Mouse (Mus musculus) midbrain, embryonic 12.5 days (tissue): ENCODE data around the gene Phf2. TPM values are rescaled to one million over a fixed set of nuclear protein-coding genes. Genes with fewer than 3 reads are reported as not detected.

Experiments used
- ATAC-seq: fragments of 200-750 bp; cut with Nextera tagmentation; 2 replicates; pipeline ENCODE4 v1.8.0; 2017; ENCODE audit warnings: low read depth, moderate TSS enrichment, moderate library complexity; ENCODE audit not compliant: low FRiP score
- H3K27ac ChIP-seq: fragments of 300-500 bp; sonication (generic); replicated peaks from 2 replicates; pipeline ENCODE4 v1.5.1; 2016; ENCODE audit warnings: mild to moderate bottlenecking
- H3K27me3 ChIP-seq: fragments of 300-500 bp; sonication (generic); 2 replicates; pipeline ENCODE4 v1.6.1; 2016; ENCODE audit warnings: mild to moderate bottlenecking
- H3K36me3 ChIP-seq: fragments of 300-500 bp; sonication (generic); 2 replicates; pipeline ENCODE4 v1.6.1; 2016
- H3K4me1 ChIP-seq: fragments of 300-500 bp; sonication (generic); 2 replicates; pipeline ENCODE4 v1.6.1; 2016
- H3K4me2 ChIP-seq: fragments of 300-500 bp; sonication (generic); replicated peaks from 2 replicates; pipeline ENCODE4 v1.6.1; 2016; ENCODE audit warnings: mild to moderate bottlenecking, moderate library complexity
- H3K4me3 ChIP-seq: fragments of 300-500 bp; sonication (generic); 2 replicates; pipeline ENCODE4 v1.5.1; 2016; ENCODE audit warnings: mild to moderate bottlenecking
- H3K9ac ChIP-seq: fragments of 300-500 bp; sonication (generic); replicated peaks from 2 replicates; pipeline ENCODE4 v1.6.1; 2016; ENCODE audit warnings: mild to moderate bottlenecking, moderate library complexity
- H3K9me3 ChIP-seq: fragments of 300-500 bp; sonication (generic); 2 replicates; pipeline ENCODE4 v1.6.1; 2016; ENCODE audit warnings: mild to moderate bottlenecking
- WGBS: fragments of 180-500 bp; shearing (Covaris S2); methylation state at CpG from one replicate; pipeline ENCODE4 v1.1.7; 2016; 5-methylcytosine and 5-hydroxymethylcytosine counted together
- polyA plus RNA-seq: library from polyadenylated mRNA; unstranded; fragments of >200 nt; fragmentation: Nextera tagmentation; extraction: Ambion mirVana; gene quantifications from 2 replicates; pipeline ENCODE4 v1.2.1, GENCODE M21; 2016

Gene Phf2
- polyA plus RNA-seq, 1 experiment from 2014 or later, result 11.3 TPM

DNA sequence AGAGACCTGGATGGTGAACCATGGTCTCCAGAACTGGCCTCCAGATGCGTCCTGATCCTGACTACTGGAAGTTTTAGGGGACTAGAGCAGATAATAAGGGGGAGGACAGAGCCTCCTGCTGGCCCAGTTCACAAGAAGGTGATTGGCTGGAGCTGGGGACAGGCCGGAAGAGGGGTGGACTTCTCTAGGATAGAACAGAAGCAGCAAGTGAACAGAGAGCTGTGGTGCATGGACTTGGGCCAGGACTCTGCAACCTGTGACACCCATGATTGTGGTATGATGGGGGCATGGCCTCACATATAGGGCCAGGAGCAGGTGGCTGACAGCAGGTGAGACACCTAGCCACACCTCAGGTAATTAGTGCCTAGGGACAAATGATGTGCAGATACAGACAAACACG is 17.0 kb downstream of the Phf2 start:
- Histone ChIP-seq H3K36me3 (no peaks in the 10 kb centered on the region), H3K4me2 (no peak overlapping the region), H3K9ac (no peak overlapping the region), H3K4me1 (peaks cover 77% of the 10 kb centered on the region), H3K27me3 (no peaks in the 10 kb centered on the region), H3K4me3 (no peak overlapping the region), H3K27ac (peak overlapping the region; percentile 65), H3K9me3 (no peaks in the 10 kb centered on the region)
- ATAC-seq, result no peak
- WGBS, result 52% methylated on average over 3 of the region's 3 CpGs

DNA sequence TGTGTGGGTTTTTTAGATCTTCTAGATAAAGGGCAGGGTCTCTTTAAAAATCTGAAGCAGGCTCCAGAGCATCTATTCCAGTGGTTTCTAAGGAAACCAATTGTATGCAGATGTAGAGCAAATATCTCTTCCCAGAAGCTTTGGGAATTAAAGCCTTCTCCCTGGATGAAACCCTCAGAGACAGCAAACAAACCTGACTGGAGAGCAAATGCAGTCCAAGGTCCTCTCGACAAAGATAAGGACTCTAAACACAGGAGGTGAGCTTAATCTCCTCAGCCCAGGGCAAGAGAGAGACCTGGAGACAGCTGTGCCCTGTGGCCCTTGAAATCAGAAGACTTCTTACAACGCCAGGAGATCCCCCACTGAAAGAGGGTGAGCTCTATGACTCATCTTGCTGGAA is 17.4 kb downstream of the Phf2 start:
- H3K27me3 ChIP-seq, result no peaks in the 10 kb centered on the region
- 8% methylated on average over 2 of the region's 2 CpGs for WGBS
- no peak overlapping the region for H3K9ac ChIP-seq
- H3K27ac ChIP-seq, result peak overlapping the region; percentile 65
- no peak for ATAC-seq
- H3K9me3 ChIP-seq, result no peaks in the 10 kb centered on the region
- H3K4me3 ChIP-seq, result no peak overlapping the region
- H3K4me1 ChIP-seq, result peaks cover 73% of the 10 kb centered on the region
- no peak overlapping the region for H3K4me2 ChIP-seq
- no peaks in the 10 kb centered on the region for H3K36me3 ChIP-seq

DNA sequence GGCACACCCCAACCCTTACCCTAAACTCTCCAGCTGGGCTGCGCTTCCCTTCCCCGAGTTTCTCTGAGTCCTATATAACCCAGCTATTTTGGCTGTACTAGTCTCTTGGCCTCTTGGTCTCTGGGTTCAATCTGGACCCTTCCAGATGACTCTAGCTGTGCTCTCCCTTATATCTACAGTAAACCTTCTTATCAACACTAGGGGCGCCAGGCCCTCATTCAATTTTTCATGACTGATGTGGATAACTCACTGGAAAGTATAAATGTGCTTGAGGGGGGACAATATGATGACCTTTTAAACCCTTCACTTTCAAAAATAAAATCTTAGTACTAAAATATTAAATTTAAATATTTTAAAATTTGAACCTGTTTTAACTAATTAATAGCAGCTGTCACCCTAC is 18.1 kb downstream of the Phf2 start:
- Histone ChIP-seq H3K4me2 (no peak overlapping the region), H3K27me3 (no peaks in the 10 kb centered on the region), H3K4me3 (no peak overlapping the region), H3K4me1 (peaks cover 68% of the 10 kb centered on the region), H3K9me3 (no peaks in the 10 kb centered on the region), H3K36me3 (no peaks in the 10 kb centered on the region), H3K27ac (no peak overlapping the region; the same call in 1 of the 2 replicates), H3K9ac (no peak overlapping the region)
- no peak for ATAC-seq
- WGBS, result 71% methylated on average over 3 of the region's 3 CpGs

DNA sequence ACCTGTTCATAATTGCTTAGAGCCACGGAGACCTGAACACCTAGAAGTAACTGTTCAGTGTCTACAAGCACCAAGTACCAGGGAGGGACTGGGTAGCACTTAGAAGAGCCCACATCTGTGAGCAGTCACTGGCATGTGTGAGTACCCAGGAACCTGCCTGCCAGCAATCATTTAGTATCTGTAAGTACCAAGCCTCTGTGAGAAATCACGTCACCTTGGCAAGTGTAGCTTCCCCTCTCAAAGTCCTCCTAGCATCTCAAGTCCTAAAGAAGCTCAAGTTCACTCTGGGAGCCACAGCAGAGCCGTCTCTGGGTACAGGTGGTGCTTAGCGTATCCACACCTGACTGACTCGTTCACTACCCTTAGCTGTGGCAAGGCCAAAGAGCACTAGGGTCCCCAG is 19.2 kb downstream of the Phf2 start:
- no peak for ATAC-seq
- 92% methylated on average over 5 of the region's 5 CpGs for WGBS

DNA sequence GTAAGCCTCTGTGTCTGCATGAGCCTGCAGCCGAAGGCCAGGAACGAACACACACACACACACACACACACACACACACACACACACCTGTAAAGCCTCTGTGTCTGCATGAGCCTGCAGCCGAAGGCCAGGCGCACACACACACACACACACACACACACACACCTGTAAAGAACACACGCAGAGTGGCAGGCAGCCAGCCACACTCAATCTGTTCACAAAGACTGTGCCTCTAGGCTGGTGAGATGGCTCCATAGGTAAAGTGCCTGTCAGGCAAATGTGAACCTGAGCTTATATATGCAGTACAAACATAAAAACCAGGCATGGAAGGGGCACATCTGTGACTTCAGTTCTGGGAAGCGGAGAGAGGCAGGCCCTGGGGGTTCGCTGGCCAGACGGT is 20.1 kb downstream of the Phf2 start:
- no peak overlapping the region for H3K27ac ChIP-seq

More for the DNA sequence above, 19.2 kb downstream of the Phf2 start:
- Histone ChIP-seq H3K9ac (no peak overlapping the region), H3K27me3 (no peaks in the 10 kb centered on the region), H3K9me3 (no peaks in the 10 kb centered on the region), H3K4me1 (peaks cover 57% of the 10 kb centered on the region), H3K27ac (no peak overlapping the region), H3K36me3 (no peaks in the 10 kb centered on the region), H3K4me3 (no peak overlapping the region), H3K4me2 (no peak overlapping the region)

DNA sequence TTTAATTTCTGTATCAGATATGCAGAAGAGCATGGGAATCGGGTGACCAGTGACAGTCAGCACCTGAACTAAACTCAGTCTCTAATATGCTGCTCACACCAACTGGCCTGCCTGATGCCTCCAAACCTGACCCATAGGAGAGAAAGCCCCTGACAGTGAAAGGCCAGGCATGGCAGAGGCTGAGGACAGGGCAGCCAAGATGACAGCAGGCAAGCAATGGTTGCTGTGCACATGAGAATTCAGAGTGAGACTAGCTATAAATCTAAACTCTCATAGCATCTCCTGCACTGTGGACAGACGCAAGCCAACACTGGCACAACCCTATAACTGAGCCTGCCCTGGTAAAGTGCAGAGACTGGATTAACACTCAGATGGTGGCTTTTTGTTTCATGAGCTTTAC is 20.6 kb downstream of the Phf2 start:
- Histone ChIP-seq H3K4me2 (no peak overlapping the region), H3K9ac (no peak overlapping the region), H3K4me3 (no peak overlapping the region), H3K27ac (no peak overlapping the region), H3K27me3 (no peaks in the 10 kb centered on the region), H3K4me1 (peaks cover 50% of the 10 kb centered on the region), H3K9me3 (no peaks in the 10 kb centered on the region), H3K36me3 (no peaks in the 10 kb centered on the region)
- ATAC-seq, result no peak
- 86% methylated on average over 2 of the region's 2 CpGs for WGBS

More for the DNA sequence above, 20.1 kb downstream of the Phf2 start:
- Histone ChIP-seq H3K4me3 (no peak overlapping the region), H3K36me3 (no peaks in the 10 kb centered on the region), H3K4me2 (no peak overlapping the region), H3K9ac (no peak overlapping the region), H3K27me3 (no peaks in the 10 kb centered on the region), H3K4me1 (peaks cover 52% of the 10 kb centered on the region), H3K9me3 (no peaks in the 10 kb centered on the region)
- WGBS, result 81% methylated on average over 8 of the region's 8 CpGs
- no peak for ATAC-seq

DNA sequence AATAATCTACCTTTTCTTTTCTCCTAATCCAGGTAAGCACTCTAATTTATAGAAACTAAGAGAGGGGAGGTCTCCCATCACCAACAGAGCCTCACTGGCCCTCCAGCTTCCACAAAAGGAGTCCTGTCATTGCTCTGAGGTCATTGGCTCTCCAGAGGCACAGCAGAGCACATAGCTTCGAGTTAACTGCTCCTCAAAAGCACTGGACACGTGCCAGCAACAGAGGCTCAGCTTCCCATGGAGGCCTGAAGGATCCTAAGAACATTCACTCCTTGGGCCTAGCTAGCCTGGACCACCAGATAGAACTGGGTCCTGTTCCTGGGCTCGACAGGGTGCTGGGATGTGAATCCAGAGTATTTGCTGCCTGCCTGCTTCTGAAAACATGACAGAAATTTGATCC is 21.8 kb downstream of the Phf2 start:
- 0 out of 2 replicates have a peak overlapping the region, but pooled peaks have one; percentile 30 for H3K27ac ChIP-seq
- WGBS, result 49% methylated on average over 3 of the region's 3 CpGs
- H3K4me1 ChIP-seq, result peaks cover 39% of the 10 kb centered on the region
- no peak overlapping the region for H3K4me2 ChIP-seq
- no peaks in the 10 kb centered on the region for H3K9me3 ChIP-seq
- no peaks in the 10 kb centered on the region for H3K36me3 ChIP-seq
- no peaks in the 10 kb centered on the region for H3K27me3 ChIP-seq
- no peak overlapping the region for H3K4me3 ChIP-seq
- no peak for ATAC-seq
- H3K9ac ChIP-seq, result no peak overlapping the region

DNA sequence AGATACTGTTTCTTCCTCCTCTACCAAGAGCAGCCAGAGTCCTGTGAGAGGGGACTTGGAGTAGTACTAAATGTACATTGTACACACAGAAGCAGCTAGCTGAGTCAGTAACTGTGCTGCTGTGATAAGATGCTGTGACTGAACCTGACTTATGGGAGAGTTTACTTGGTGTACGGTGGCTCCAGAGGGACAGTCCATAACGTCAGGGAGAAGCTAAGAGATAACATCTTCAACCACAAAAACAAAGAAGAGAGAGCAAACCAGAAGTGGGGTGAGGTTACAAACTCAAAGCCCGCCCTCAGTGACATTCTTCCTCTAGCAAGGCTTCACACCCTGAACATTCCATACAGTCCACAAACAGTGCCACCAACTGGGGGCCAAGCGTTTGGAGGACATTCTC is 25.6 kb downstream of the Phf2 start:
- H3K36me3 ChIP-seq, result no peaks in the 10 kb centered on the region
- H3K4me1 ChIP-seq, result peaks cover 10% of the 10 kb centered on the region
- no peak for ATAC-seq
- H3K9me3 ChIP-seq, result no peaks in the 10 kb centered on the region
- WGBS, result 65% methylated on average over 4 of the region's 4 CpGs
- H3K27ac ChIP-seq, result no peak overlapping the region
- H3K4me2 ChIP-seq, result no peak overlapping the region
- no peak overlapping the region for H3K4me3 ChIP-seq
- no peaks in the 10 kb centered on the region for H3K27me3 ChIP-seq
- H3K9ac ChIP-seq, result no peak overlapping the region

DNA sequence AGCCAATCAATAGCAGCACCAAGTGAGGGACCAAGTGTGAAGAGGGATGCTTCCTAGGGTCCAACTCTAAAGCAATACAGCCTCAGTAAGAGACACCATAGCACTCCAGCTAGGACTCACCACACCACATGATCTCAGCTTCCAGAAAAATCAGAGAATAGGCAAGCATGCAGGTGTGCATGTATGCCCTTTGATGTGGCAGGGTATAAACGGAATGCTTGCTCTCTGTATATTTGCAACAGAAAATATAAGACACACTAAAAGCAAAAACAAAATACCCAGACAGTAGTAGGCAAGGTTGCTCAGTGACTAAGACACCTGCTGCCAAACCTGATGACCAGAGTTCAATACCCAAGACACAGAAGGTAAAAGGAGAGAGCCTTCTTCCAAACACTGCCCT is 27.4 kb downstream of the Phf2 start:
- H3K27ac ChIP-seq, result no peak overlapping the region
- no peaks in the 10 kb centered on the region for H3K9me3 ChIP-seq
- H3K4me3 ChIP-seq, result no peak overlapping the region
- WGBS, result 86% methylated on average over 1 of the region's 1 CpGs
- H3K27me3 ChIP-seq, result no peaks in the 10 kb centered on the region
- no peaks in the 10 kb centered on the region for H3K36me3 ChIP-seq
- H3K4me2 ChIP-seq, result no peak overlapping the region
- 0 out of 2 replicates have a peak, but pooled peaks cover 1% of the 10 kb centered on the region for H3K4me1 ChIP-seq
- H3K9ac ChIP-seq, result no peak overlapping the region
- ATAC-seq, result no peak

DNA sequence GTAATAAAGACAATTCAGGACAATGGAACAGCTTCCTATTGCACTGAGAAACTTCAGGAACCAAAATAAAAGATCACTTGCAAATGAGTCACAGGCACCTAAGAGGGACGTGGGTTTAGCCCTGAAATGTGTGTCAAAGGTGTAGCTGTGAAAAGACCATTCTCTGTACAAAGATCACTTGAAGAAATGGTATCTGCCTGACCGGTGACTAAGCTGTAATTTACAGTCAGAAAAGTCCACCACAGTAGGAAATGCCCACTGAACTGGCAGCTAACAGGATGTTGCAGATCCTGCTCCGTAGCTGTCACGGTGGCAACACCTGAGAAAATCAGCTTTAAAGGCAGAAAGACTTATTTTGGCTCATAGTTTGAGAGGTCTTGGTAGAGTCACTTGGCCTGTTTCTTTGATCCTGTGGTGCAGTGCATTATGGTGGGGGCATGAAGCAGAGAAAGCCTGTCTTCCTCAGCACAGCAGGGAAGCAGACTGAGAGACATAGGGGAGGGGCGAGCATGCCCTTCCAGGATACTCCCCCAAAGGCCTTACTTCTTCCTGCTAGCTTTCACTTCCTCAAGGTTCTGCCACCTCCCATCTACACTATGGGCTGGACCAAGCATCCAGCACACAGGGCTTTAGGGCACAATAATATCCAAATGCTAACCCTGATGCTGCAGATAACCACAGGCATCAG is 28.9 kb downstream of the Phf2 start:
- ATAC-seq, result no peak

DNA sequence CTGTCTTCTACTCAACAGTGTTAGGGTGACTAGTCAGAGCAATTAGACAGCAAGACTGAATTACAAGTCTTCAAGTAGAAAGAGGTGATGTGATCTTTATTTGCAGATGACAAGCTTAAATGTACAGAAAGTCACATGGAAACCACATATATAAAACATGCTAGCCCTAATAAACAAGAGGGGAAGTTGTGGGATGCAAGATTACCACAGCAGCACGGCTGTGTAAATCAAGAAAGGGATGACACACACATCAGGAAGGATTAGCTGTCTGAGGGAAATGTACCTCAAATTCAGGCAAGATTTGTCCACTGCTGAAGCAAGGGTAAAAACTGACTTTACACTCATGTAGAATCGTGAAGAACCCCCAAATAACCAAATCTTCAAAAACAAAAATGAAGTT is 32.6 kb downstream of the Phf2 start:
- H3K4me1 ChIP-seq, result no peaks in the 10 kb centered on the region
- no peak overlapping the region for H3K27ac ChIP-seq
- H3K27me3 ChIP-seq, result no peaks in the 10 kb centered on the region
- no peak for ATAC-seq
- H3K4me2 ChIP-seq, result no peak overlapping the region
- 79% methylated on average over 2 of the region's 2 CpGs for WGBS
- no peak overlapping the region for H3K9ac ChIP-seq
- H3K4me3 ChIP-seq, result no peak overlapping the region
- no peaks in the 10 kb centered on the region for H3K9me3 ChIP-seq
- 0 out of 2 replicates have a peak, but pooled peaks cover 3% of the 10 kb centered on the region for H3K36me3 ChIP-seq

More for the DNA sequence above, 28.9 kb downstream of the Phf2 start:
- Histone ChIP-seq H3K27me3 (no peaks in the 10 kb centered on the region), H3K36me3 (no peaks in the 10 kb centered on the region), H3K27ac (no peak overlapping the region), H3K9ac (no peak overlapping the region), H3K9me3 (no peaks in the 10 kb centered on the region), H3K4me2 (no peak overlapping the region), H3K4me3 (no peak overlapping the region), H3K4me1 (no peaks in the 10 kb centered on the region)
- 66% methylated on average over 5 of the region's 5 CpGs for WGBS

DNA sequence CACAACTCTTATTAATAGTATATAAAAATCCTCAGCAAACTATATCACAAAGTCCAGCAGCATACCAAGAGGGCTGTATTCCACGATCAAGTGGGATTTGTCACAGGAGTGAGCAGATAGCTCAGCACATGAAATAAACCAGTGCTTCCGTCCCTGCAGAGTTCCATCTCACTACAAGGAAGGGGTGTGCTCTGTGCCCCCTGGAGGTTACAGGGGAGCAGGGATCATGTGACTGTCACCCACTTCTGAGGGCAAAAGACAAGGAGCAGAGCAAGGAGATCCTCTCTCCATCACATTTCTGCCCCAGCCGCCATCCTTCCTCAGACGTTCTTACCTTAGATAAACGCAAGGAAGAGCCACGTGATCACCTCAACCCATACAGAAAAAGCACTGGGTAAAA is 33.4 kb downstream of the Phf2 start:
- no peak overlapping the region for H3K4me2 ChIP-seq

More for the DNA sequence above, 33.4 kb downstream of the Phf2 start:
- no peak overlapping the region for H3K9ac ChIP-seq
- H3K9me3 ChIP-seq, result no peaks in the 10 kb centered on the region
- WGBS, result 92% methylated on average over 6 of the region's 6 CpGs
- no peak overlapping the region for H3K4me3 ChIP-seq
- H3K4me1 ChIP-seq, result no peaks in the 10 kb centered on the region
- H3K27me3 ChIP-seq, result no peaks in the 10 kb centered on the region
- no peak overlapping the region for H3K27ac ChIP-seq
- H3K36me3 ChIP-seq, result 0 out of 2 replicates have a peak, but pooled peaks cover 10% of the 10 kb centered on the region
- no peak for ATAC-seq
